Mouse (Mus musculus) midbrain, embryonic 10.5 days (tissue): Measurements from ENCODE around the gene Tnik. TPM values are rescaled to one million over a fixed set of nuclear protein-coding genes. Genes with fewer than 3 reads are reported as not detected.

Experiments
- DNase-seq: peaks from one replicate; pipeline ENCODE4 v3.0.0-alpha.2; 2017; ENCODE audit warnings: low spot score
- H3K27ac ChIP-seq: fragments of 300-500 bp; sonication (generic); replicated peaks from 2 replicates; pipeline ENCODE4 v1.5.1; 2016; ENCODE audit warnings: mild to moderate bottlenecking
- H3K27me3 ChIP-seq: fragments of 300-500 bp; sonication (generic); 2 replicates; pipeline ENCODE4 v1.6.1; 2016; ENCODE audit warnings: low read depth, mild to moderate bottlenecking; ENCODE audit not compliant: poor library complexity, severe bottlenecking
- H3K36me3 ChIP-seq: fragments of 300-500 bp; sonication (generic); 2 replicates; pipeline ENCODE4 v1.6.1; 2016; ENCODE audit warnings: mild to moderate bottlenecking, moderate library complexity
- H3K4me1 ChIP-seq: fragments of 300-500 bp; sonication (generic); 2 replicates; pipeline ENCODE4 v1.6.1; 2016
- H3K4me3 ChIP-seq: fragments of 300-500 bp; sonication (generic); 2 replicates; pipeline ENCODE4 v1.5.1; 2016; ENCODE audit warnings: mild to moderate bottlenecking, moderate library complexity
- H3K9me3 ChIP-seq: fragments of 300-500 bp; sonication (generic); replicated peaks from 2 replicates; pipeline ENCODE4 v1.6.1; 2016; ENCODE audit warnings: mild to moderate bottlenecking
- WGBS: fragments of 180-500 bp; shearing (Covaris S2); methylation state at CpG from one replicate; pipeline ENCODE4 v1.1.7; 2016; 5-methylcytosine and 5-hydroxymethylcytosine counted together
- polyA plus RNA-seq: library from polyadenylated mRNA; unstranded; fragments of >200 nt; fragmentation: Nextera tagmentation; extraction: Ambion mirVana; gene quantifications from 2 replicates; pipeline ENCODE4 v1.2.1, GENCODE M21; 2016

Tnik gene
- polyA plus RNA-seq, 1 experiment from 2014 or later, result 6.6 TPM

DNA sequence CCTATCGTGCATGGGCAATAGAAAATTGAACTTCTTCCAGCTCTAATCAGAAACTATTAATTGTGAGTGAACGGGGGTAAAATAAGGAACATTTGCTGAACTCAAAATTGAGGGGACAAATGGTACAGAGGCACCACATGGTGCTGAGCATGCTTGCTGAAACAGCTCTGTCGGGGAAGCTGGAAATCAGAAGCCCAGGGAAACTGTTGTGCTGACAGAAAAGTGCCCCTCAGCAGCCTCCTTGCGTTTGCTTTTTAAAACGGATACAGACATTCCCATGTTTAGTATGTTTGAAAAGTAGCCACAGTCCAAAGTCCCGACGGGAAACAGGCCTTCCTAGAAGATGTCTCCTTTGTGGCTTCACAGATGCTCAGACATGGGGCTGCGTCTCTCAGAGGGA is 77.1 kb downstream of the Tnik start:
- 82% methylated on average over 8 of the region's 8 CpGs for WGBS
- Histone ChIP-seq H3K9me3 (no peaks in the 10 kb centered on the region), H3K27me3 (no peaks in the 10 kb centered on the region), H3K4me3 (no peak overlapping the region), H3K36me3 (no peaks in the 10 kb centered on the region), H3K27ac (no peak overlapping the region), H3K4me1 (no peaks in the 10 kb centered on the region)
- no peak for DNase-seq

DNA sequence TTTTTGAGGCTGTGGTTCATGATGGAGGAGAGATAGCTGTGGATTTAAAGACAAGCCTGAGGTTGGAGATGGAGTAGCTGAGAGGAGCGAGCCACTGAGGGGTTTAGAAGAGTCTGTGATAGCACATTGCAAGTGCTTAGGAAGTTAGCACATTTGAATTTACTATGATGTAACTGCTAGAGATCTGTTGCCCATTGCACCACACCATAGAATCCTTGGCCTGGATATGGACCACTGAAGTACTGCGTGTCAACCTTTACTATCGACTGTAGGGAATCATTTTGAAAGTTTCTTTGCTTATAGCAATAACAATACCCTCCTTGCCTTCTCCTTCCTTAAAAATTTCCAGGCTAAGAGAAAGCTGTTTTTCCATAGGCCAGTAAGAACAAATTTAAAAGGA is 80.2 kb downstream of the Tnik start:
- no peaks in the 10 kb centered on the region for H3K4me1 ChIP-seq
- H3K9me3 ChIP-seq, result no peaks in the 10 kb centered on the region
- H3K36me3 ChIP-seq, result no peaks in the 10 kb centered on the region
- H3K4me3 ChIP-seq, result no peak overlapping the region
- no peak for DNase-seq
- H3K27me3 ChIP-seq, result no peaks in the 10 kb centered on the region
- H3K27ac ChIP-seq, result no peak overlapping the region
- 89% methylated on average over 3 of the region's 3 CpGs for WGBS

DNA sequence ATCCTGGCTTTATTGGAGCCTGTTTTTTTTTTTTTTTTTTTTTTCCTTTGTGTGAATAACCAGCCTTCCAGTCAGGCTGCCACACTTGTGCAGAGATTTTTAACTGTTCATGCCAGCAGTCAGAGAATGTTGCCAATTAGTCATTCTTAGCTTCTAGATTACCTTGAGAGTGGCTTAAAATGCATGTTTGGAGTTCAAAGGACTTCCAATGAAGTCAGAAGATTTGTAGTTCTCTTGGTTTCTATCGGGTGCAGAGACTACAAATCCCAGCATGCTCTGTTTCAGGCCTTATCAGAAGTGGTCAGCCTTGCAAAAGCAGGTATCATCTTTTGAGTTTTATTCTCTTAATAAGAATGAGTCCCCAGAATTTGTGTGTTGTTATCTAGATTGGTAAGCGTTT is 80.6 kb downstream of the Tnik start:
- no peaks in the 10 kb centered on the region for H3K4me1 ChIP-seq
- no peaks in the 10 kb centered on the region for H3K36me3 ChIP-seq
- no peaks in the 10 kb centered on the region for H3K27me3 ChIP-seq
- WGBS, result 84% methylated on average over 2 of the region's 2 CpGs
- no peak for DNase-seq
- no peak overlapping the region for H3K27ac ChIP-seq
- no peak overlapping the region for H3K4me3 ChIP-seq
- H3K9me3 ChIP-seq, result no peaks in the 10 kb centered on the region

DNA sequence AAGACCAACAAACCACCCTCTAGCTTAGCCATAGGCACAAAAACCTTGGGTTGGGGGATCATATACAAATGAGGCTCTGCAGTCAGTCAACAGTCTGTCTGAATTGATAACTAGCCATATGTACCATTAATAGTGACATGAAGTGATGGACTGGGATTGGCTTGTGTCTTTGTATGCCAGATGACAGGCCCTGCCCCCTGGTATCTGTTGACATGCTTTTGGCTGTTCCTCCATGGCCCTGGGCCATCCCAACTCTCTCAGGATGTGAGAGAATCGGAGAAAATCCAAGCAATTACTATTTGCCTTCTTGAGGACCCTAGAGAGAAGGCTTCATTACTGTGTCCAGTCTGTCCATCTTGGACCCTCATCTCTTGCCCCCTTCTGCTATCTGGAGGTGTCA is 82.4 kb downstream of the Tnik start:
- Histone ChIP-seq H3K4me3 (no peak overlapping the region), H3K4me1 (no peaks in the 10 kb centered on the region), H3K27ac (no peak overlapping the region), H3K27me3 (no peaks in the 10 kb centered on the region), H3K9me3 (no peaks in the 10 kb centered on the region), H3K36me3 (no peaks in the 10 kb centered on the region)
- 93% methylated on average over 1 of the region's 1 CpGs for WGBS
- no peak for DNase-seq

DNA sequence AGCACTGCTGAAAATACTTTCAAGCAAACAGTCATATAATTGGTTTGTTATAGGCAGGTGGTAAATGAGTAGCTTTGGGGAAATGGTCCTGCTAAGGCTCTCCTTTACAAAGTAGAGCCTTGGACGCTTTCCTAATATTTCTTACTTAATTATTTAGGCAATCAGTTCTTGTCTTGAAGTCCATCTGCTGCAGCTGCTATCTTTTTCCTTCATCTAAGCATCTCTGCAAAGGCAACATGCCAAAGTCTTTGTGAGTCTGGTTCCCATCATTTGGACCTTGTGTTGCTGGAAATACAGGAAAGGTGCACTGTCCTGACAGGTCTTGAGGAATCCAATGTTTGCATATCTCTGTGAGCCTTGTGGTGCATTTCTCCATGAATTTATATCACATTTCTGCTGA is 82.9 kb downstream of the Tnik start:
- Histone ChIP-seq H3K9me3 (no peaks in the 10 kb centered on the region), H3K36me3 (no peaks in the 10 kb centered on the region), H3K27me3 (no peaks in the 10 kb centered on the region), H3K4me3 (no peak overlapping the region), H3K27ac (no peak overlapping the region), H3K4me1 (no peaks in the 10 kb centered on the region)
- WGBS, result 97% methylated on average over 1 of the region's 1 CpGs
- no peak for DNase-seq

DNA sequence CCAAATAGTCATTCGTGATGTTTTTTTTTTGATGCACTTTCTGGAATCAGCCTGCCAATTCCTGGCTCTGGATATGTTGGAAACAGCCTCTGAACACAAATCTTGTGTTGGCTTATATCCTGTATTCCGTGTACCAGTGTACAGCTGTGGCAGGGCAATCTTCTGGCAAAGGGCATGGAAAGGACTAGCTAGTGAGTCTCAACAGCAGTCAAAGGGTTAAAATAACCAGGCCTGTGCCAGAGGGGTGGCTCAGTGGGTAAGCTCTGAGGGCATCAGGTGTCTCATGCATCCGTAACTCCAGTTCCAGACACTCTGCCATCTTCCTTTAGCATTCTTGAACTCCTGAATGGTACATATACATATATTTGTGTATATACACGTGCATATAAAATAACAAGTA is 83.5 kb downstream of the Tnik start:
- Histone ChIP-seq H3K27ac (no peak overlapping the region), H3K4me1 (no peaks in the 10 kb centered on the region), H3K27me3 (no peaks in the 10 kb centered on the region), H3K9me3 (no peaks in the 10 kb centered on the region), H3K36me3 (no peaks in the 10 kb centered on the region), H3K4me3 (no peak overlapping the region)
- DNase-seq, result no peak
- 88% methylated on average over 4 of the region's 4 CpGs for WGBS

DNA sequence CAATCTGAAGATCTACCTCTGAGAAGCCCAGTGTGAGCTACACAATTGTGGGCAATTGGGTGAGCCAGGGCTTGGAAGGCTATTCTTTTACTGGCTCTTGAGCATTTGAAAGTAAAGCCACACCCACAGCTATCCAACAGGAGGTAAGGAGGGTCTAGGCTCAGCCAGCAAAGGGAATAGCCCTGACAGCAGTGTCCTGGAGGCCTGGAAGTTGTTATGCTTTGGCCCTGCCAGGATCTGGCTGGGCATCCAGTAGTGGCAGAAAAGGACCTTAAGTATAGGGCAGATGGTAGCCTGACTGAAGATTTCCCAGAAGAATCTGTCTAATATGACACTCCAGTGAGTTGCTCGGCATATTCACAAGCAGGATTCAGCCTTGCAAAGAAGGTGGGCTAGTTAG is 85.7 kb downstream of the Tnik start:
- Histone ChIP-seq H3K27me3 (no peaks in the 10 kb centered on the region), H3K27ac (no peak overlapping the region), H3K9me3 (no peaks in the 10 kb centered on the region), H3K4me3 (no peak overlapping the region), H3K36me3 (no peaks in the 10 kb centered on the region), H3K4me1 (no peaks in the 10 kb centered on the region)
- WGBS, result 91% methylated on average over 1 of the region's 1 CpGs
- DNase-seq, result no peak

DNA sequence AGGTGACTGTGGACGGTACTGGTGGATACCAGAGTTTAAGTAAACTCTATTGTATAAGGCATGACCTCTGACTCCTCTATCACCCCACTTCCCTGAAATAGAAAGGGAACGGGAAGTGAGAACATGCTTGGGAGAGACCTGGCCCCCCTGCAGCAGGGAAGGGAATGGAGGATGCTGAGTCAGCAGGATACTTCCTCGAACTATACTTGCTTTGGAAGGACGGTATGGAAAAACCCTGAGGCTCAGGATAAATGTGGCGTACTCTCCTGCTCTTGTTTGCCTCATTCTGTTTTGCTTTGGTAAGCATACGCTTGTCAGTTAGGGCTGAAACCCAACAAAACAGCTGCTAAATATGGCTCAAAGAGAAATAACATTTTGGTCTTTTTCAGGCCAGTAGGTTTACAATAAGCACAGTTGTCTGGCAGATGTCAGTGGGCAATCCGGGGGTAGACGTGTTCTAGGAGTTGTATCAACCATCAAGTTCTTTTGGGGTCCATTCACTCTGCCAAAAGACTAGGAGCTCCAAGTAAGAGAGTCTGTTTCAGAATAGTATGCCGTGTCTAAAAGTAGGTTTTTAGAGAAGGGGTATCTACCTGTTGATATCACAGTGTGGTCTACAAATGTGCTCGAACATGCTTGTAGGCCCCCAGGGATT is 87.3 kb downstream of the Tnik start:
- Histone ChIP-seq H3K4me3 (no peak overlapping the region), H3K27ac (no peak overlapping the region), H3K27me3 (no peaks in the 10 kb centered on the region), H3K36me3 (no peaks in the 10 kb centered on the region), H3K9me3 (no peaks in the 10 kb centered on the region), H3K4me1 (no peaks in the 10 kb centered on the region)
- no peak for DNase-seq
- WGBS, result 85% methylated on average over 10 of the region's 10 CpGs

DNA sequence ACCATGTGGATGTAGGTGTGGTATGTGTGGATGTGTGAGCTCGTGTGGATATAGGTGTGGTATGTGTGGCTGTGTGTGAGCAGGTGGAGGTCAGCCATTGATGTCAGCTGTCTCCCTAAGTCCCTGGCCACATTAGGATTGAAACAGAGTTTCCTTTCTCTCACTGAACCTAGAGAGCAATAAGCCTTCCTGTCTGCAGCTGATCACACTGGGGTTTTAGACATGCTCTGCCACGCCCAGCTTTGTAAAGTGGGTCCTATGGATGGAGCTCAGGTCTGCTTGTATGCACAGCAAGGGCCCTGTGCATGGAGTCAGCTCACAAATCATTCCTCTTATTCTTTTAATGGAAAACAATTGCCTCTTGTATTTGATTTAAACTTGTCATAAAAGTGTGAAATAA is 95.4 kb downstream of the Tnik start:
- Histone ChIP-seq H3K36me3 (no peaks in the 10 kb centered on the region), H3K27me3 (no peaks in the 10 kb centered on the region), H3K27ac (no peak overlapping the region), H3K4me1 (no peaks in the 10 kb centered on the region), H3K4me3 (no peak overlapping the region), H3K9me3 (no peaks in the 10 kb centered on the region)
- DNase-seq, result no peak
- 74% methylated on average over 2 of the region's 2 CpGs for WGBS

DNA sequence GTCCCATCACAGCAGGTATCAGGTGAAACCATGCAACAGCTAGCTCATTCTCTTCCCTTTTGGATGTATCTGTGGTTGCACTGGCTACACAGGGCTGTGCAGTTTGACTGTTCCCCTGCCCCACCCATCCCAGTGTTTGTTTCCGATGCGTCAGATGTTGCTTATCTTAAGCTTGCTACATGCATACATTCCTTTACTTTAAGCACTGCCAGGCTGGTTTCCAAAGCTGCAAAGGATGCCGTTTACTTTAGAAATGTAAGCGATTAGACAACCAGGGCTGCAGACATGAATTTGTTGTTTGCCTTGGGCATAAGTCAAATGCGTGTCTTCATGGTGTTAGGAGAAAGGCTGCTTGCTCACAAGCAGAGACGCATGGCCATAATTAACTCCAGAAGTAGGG is 96.1 kb downstream of the Tnik start:
- no peaks in the 10 kb centered on the region for H3K4me1 ChIP-seq
- H3K36me3 ChIP-seq, result no peaks in the 10 kb centered on the region
- H3K9me3 ChIP-seq, result no peaks in the 10 kb centered on the region
- no peak overlapping the region for H3K27ac ChIP-seq
- DNase-seq, result no peak
- H3K27me3 ChIP-seq, result no peaks in the 10 kb centered on the region
- 82% methylated on average over 6 of the region's 6 CpGs for WGBS
- no peak overlapping the region for H3K4me3 ChIP-seq

DNA sequence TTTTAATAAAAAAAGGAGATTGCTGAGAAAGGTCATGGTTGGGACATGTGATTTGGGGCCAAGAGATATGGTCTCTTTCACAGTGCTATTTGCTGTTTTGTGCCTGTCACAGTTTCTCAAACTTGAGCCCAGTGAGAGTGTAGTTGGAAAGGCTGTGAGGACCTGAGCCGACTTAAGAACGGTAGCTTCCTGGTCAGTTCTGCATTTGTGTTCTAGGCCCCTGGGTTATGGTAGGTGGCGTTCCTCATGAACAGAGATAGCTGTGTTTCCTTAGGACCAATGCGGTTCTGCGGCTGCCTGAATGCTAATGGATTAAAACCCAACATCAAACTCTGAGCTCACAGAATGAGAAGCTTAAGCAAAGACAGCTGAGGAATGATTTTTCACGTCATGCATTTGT is 98.0 kb downstream of the Tnik start:
- H3K27ac ChIP-seq, result no peak overlapping the region
- no peak overlapping the region for H3K4me3 ChIP-seq
- WGBS, result 87% methylated on average over 6 of the region's 6 CpGs
- H3K27me3 ChIP-seq, result no peaks in the 10 kb centered on the region
- H3K9me3 ChIP-seq, result no peaks in the 10 kb centered on the region
- no peak for DNase-seq
- no peaks in the 10 kb centered on the region for H3K4me1 ChIP-seq
- no peaks in the 10 kb centered on the region for H3K36me3 ChIP-seq

DNA sequence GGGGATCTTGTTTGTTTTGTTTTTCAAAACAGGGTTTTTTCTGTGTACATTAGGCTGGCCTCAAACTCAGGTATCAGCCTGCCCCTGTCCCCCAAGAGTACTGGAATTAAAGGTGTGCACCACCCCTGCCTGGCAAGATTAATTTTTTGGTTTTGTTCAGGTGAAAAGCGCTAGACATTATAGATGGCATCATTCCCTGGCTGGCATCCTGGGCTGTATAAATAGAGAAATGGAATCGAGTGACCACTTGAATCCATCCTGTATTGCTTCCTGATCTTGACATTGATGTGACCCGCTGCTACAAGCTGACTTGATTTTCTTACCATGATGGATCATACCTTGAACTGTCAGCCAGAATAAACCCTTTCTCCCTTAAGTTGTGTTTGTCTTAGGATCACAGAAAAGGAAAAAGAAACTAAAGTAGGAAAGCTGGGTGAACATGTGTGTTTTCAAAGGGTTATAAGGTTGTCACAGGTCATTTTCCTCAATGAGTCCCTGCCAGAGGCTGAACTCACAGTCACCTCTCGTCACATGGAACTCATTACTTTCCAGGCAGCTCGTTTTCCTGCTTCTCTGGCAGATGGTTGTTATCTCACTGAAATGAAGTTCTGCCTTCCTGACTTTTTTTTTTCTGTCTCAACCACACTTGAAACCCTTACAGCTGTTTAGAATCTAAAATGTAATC is 100.6 kb downstream of the Tnik start:
- WGBS, result 78% methylated on average over 5 of the region's 5 CpGs
- DNase-seq, result no peak
- Histone ChIP-seq H3K4me1 (no peaks in the 10 kb centered on the region), H3K4me3 (no peak overlapping the region), H3K27me3 (no peaks in the 10 kb centered on the region), H3K36me3 (no peaks in the 10 kb centered on the region), H3K27ac (no peak overlapping the region), H3K9me3 (no peaks in the 10 kb centered on the region)

DNA sequence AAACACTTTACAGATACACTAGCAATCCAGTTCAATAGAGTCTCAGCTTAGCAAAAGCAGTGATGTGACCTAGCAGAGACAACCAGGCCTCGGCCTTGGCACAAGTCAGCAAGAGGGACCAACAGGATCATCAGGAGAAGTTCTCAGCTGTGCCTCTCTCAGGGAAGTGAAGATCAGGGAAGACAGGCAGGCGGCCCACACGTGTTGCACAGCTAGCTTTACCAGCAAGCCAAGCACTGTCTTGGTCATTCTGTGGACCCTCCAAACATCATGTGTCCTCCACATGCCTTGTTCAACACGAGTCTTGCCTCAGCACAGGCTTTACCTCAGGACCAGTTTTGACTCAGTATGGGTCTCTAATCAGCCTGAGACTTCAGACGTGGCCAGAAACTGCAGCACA is 105.7 kb downstream of the Tnik start:
- no peaks in the 10 kb centered on the region for H3K36me3 ChIP-seq
- no peak overlapping the region for H3K4me3 ChIP-seq
- no peak overlapping the region for H3K27ac ChIP-seq

More for the DNA sequence above, 105.7 kb downstream of the Tnik start:
- no peaks in the 10 kb centered on the region for H3K4me1 ChIP-seq
- no peaks in the 10 kb centered on the region for H3K27me3 ChIP-seq
- no peak for DNase-seq
- H3K9me3 ChIP-seq, result no peaks in the 10 kb centered on the region
- WGBS, result 83% methylated on average over 5 of the region's 5 CpGs
